Mouse (Mus musculus) bone marrow macrophage, adult 2 months (primary cell): ENCODE data around the gene Kcnj8. TPM values are rescaled to one million over a fixed set of nuclear protein-coding genes. Genes with fewer than 3 reads are reported as not detected.

Experiments used
- H3K27ac ChIP-seq: 2 replicates; pipeline ENCODE4 v1.5.1; 2012; ENCODE audit warnings: low read depth, low read length; ENCODE audit not compliant: insufficient read depth
- H3K4me1 ChIP-seq: 2 replicates; pipeline ENCODE4 v1.6.1; 2012; ENCODE audit warnings: low read length; ENCODE audit not compliant: control insufficient read depth, insufficient read depth
- H3K4me3 ChIP-seq: 2 replicates; pipeline ENCODE4 v1.5.1; 2012; ENCODE audit warnings: mild to moderate bottlenecking, low read length, moderate library complexity; ENCODE audit not compliant: insufficient read depth
- CTCF ChIP-seq: IDR thresholded peaks from 2 replicates; pipeline ENCODE4 v1.5.1; 2012; ENCODE audit warnings: low read depth, mild to moderate bottlenecking, low read length, moderate library complexity
- POLR2A ChIP-seq: IDR thresholded peaks from 2 replicates; pipeline ENCODE4 v1.6.1; 2012; ENCODE audit warnings: mild to moderate bottlenecking, low read depth, low read length, borderline replicate concordance
- polyA plus RNA-seq: library from polyadenylated mRNA; stranded (reverse); fragments of >200 nt; gene quantifications from 2 replicates; pipeline ENCODE4 v1.2.4, GENCODE M21; 2012; ENCODE audit not compliant: missing spikeins, insufficient read depth, insufficient read length

Kcnj8 gene
- polyA plus RNA-seq, 1 experiment = not detected

- TF ChIP-seq POLR2A (no peak), CTCF (no peak)
- no peak overlapping the region for H3K27ac ChIP-seq
- H3K4me3 ChIP-seq = no peak overlapping the region
- no peaks in the 10 kb centered on the region for H3K4me1 ChIP-seq
These were observed 19.9 kb downstream of the Kcnj8 start for GRCm38 (mm10) chr6:142551482-142551881.

GRCm38 (mm10) chr6:142550871-142551270, 20.5 kb downstream of the Kcnj8 start:
- H3K27ac ChIP-seq = no peak overlapping the region
- no peaks in the 10 kb centered on the region for H3K4me1 ChIP-seq
- TF ChIP-seq POLR2A = no peak
- no peak for TF ChIP-seq CTCF
- H3K4me3 ChIP-seq = no peak overlapping the region

- no peaks in the 10 kb centered on the region for H3K4me1 ChIP-seq
- TF ChIP-seq POLR2A (no peak), CTCF (no peak)
- H3K27ac ChIP-seq = no peak overlapping the region
- H3K4me3 ChIP-seq = no peak overlapping the region
These were observed 23.0 kb downstream of the Kcnj8 start for GRCm38 (mm10) chr6:142548377-142548776.

GRCm38 (mm10) chr6:142545132-142545531, 26.3 kb downstream of the Kcnj8 start:
- TF ChIP-seq CTCF = no peak
- TF ChIP-seq POLR2A = no peak
- H3K4me1 ChIP-seq = no peaks in the 10 kb centered on the region
- H3K4me3 ChIP-seq = no peak overlapping the region
- no peak overlapping the region for H3K27ac ChIP-seq

- H3K27ac ChIP-seq = no peak overlapping the region
- TF ChIP-seq POLR2A = no peak
- TF ChIP-seq CTCF = no peak
These were observed 27.8 kb downstream of the Kcnj8 start for GRCm38 (mm10) chr6:142543648-142544047.

GRCm38 (mm10) chr6:142542800-142543175, 28.6 kb downstream of the Kcnj8 start:
- Histone ChIP-seq H3K4me1 (no peaks in the 10 kb centered on the region), H3K27ac (no peak overlapping the region), H3K4me3 (no peak overlapping the region)
- TF ChIP-seq CTCF (no peak), POLR2A (no peak)

More at GRCm38 (mm10) chr6:142543648-142544047, 27.8 kb downstream of the Kcnj8 start:
- H3K4me3 ChIP-seq = no peak overlapping the region
- no peaks in the 10 kb centered on the region for H3K4me1 ChIP-seq

GRCm38 (mm10) chr6:142542082-142542799, 29.2 kb downstream of the Kcnj8 start:
- Histone ChIP-seq H3K4me3 (no peak overlapping the region), H3K27ac (no peak overlapping the region), H3K4me1 (no peaks in the 10 kb centered on the region)
- TF ChIP-seq CTCF = no peak
- no peak for TF ChIP-seq POLR2A

- Histone ChIP-seq H3K4me1 (no peaks in the 10 kb centered on the region), H3K4me3 (no peak overlapping the region), H3K27ac (no peak overlapping the region)
- TF ChIP-seq CTCF (no peak), POLR2A (no peak)
These were observed 30.8 kb downstream of the Kcnj8 start for GRCm38 (mm10) chr6:142540561-142541160.

GRCm38 (mm10) chr6:142540131-142540530, 31.3 kb downstream of the Kcnj8 start:
- H3K4me3 ChIP-seq = no peak overlapping the region
- H3K27ac ChIP-seq = no peak overlapping the region
- TF ChIP-seq POLR2A (no peak), CTCF (no peak)
- H3K4me1 ChIP-seq = no peaks in the 10 kb centered on the region

GRCm38 (mm10) chr6:142538503-142538902, 32.9 kb downstream of the Kcnj8 start:
- Histone ChIP-seq H3K27ac (no peak overlapping the region), H3K4me3 (no peak overlapping the region), H3K4me1 (no peaks in the 10 kb centered on the region)
- no peak for TF ChIP-seq CTCF
- TF ChIP-seq POLR2A = no peak

GRCm38 (mm10) chr6:142533412-142533811, 38.0 kb downstream of the Kcnj8 start:
- Histone ChIP-seq H3K4me1 (no peaks in the 10 kb centered on the region), H3K27ac (no peak overlapping the region), H3K4me3 (no peak overlapping the region)
- no peak for TF ChIP-seq POLR2A
- no peak for TF ChIP-seq CTCF
